Mouse (Mus musculus): ENCODE measurements at regions not wholly inside any gene's neighbourhood (a gene's known extent, or its start where the extent isn't known, plus 50 kb on each side); places are given as distances from the start of the nearest gene placed in this dataset.

GRCm38 (mm10) chr14:114948341-114949155 lies 143.5 kb upstream of the Gpc5 start:
- Histone ChIP-seq H3K27me3 (ENCODE audit: control insufficient read depth, insufficient read depth, low read depth, low read length) (no peaks in the 10 kb centered on the region), H3K27ac (ENCODE audit: low read length) (peak overlapping the region; percentile 63), H3K4me3 (ENCODE audit: low read depth, low read length) (peak overlapping the region; percentile 35), H3K36me3 (ENCODE audit: control insufficient read depth, insufficient read depth) (no peaks in the 10 kb centered on the region), H3K4me1 (ENCODE audit: control insufficient read depth, low read depth, low read length) (no peaks in the 10 kb centered on the region; the same call in 1 of the 2 replicates), H3K4me2 (ENCODE audit: low read depth, low read length) (peak overlapping the region; percentile 54), H3K9ac (ENCODE audit: low read depth, low read length) (no peak overlapping the region), H3K9me3 (replicated peaks; ENCODE audit: control insufficient read depth, low read length) (no peaks in the 10 kb centered on the region)
- 7% methylated on average over 21 of the region's 21 CpGs for WGBS (ENCODE audit: insufficient replicate concordance)
- peak; percentile 73 for ATAC-seq (ENCODE audit: low read depth)

GRCm38 (mm10) chr14:114949156-114949496 lies 142.9 kb upstream of the Gpc5 start:
- H3K36me3 ChIP-seq (ENCODE audit: control insufficient read depth, insufficient read depth) = no peaks in the 10 kb centered on the region
- H3K9ac ChIP-seq (ENCODE audit: low read depth, low read length) = no peak overlapping the region
- H3K4me3 ChIP-seq (ENCODE audit: low read depth, low read length) = peak overlapping the region; percentile 35
- H3K9me3 ChIP-seq (replicated peaks; ENCODE audit: control insufficient read depth, low read length) = no peaks in the 10 kb centered on the region
- H3K4me1 ChIP-seq (ENCODE audit: control insufficient read depth, low read depth, low read length) = no peaks in the 10 kb centered on the region; the same call in 1 of the 2 replicates
- peak overlapping the region; percentile 63; the same call in 1 of the 2 replicates for H3K27ac ChIP-seq (ENCODE audit: low read length)
- no peak for ATAC-seq (ENCODE audit: low read depth)
- H3K27me3 ChIP-seq (ENCODE audit: control insufficient read depth, insufficient read depth, low read depth, low read length) = no peaks in the 10 kb centered on the region
- WGBS (ENCODE audit: insufficient replicate concordance) = 24% methylated on average over 5 of the region's 5 CpGs
- H3K4me2 ChIP-seq (ENCODE audit: low read depth, low read length) = peak overlapping the region; percentile 54

- no peaks in the 10 kb centered on the region for H3K36me3 ChIP-seq (ENCODE audit: control insufficient read depth, insufficient read depth)
- no peak overlapping the region for H3K27ac ChIP-seq (ENCODE audit: low read length)
- no peaks in the 10 kb centered on the region for H3K9me3 ChIP-seq (replicated peaks; ENCODE audit: control insufficient read depth, low read length)
- no peaks in the 10 kb centered on the region for H3K27me3 ChIP-seq (ENCODE audit: control insufficient read depth, insufficient read depth, low read depth, low read length)
- H3K9ac ChIP-seq (ENCODE audit: low read depth, low read length) = no peak overlapping the region
- H3K4me3 ChIP-seq (ENCODE audit: low read depth, low read length) = no peak overlapping the region
- 8% methylated on average over 5 of the region's 5 CpGs for WGBS (ENCODE audit: insufficient replicate concordance)
- H3K4me2 ChIP-seq (ENCODE audit: low read depth, low read length) = no peak overlapping the region
- H3K4me1 ChIP-seq (ENCODE audit: control insufficient read depth, low read depth, low read length) = no peaks in the 10 kb centered on the region; the same call in 1 of the 2 replicates
- ATAC-seq (ENCODE audit: low read depth) = no peak; the same call in 1 of the 2 replicates
These were observed 139.7 kb upstream of the Gpc5 start for GRCm38 (mm10) chr14:114952280-114952679.

DNA sequence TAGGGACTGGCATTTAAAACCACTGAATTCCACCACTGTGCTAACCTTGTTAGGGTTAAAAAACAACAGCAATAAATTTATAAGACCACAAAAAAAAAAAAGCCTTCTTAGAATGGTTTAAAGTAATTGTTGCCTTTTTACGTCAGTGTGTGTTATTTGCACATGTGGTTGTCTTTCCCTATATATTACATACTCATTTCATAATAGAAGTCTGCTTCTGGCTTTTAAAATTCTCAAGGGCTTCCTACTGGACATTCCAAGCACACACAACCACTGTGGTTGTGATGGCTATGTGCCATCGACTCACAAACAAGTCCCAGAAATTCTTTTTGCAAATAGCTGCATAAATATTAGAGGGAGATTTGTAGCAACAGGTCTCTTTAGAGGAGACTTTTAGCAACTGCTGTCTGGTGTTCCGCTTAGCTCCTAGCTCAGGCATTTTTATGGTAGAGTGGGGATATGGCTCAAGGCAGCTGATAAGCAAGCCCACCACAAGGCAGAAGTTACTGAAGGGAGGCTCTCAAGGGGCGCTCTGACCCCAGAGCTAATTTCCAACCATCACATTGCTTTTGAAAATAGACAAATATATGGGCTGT lies 138.8 kb upstream of the Gpc5 start:
- Histone ChIP-seq H3K36me3 (ENCODE audit: control insufficient read depth, insufficient read depth) (no peaks in the 10 kb centered on the region), H3K27ac (ENCODE audit: low read length) (no peak overlapping the region), H3K4me2 (ENCODE audit: low read depth, low read length) (no peak overlapping the region), H3K4me3 (ENCODE audit: low read depth, low read length) (no peak overlapping the region), H3K27me3 (ENCODE audit: control insufficient read depth, insufficient read depth, low read depth, low read length) (no peaks in the 10 kb centered on the region), H3K4me1 (ENCODE audit: control insufficient read depth, low read depth, low read length) (no peaks in the 10 kb centered on the region; the same call in 1 of the 2 replicates), H3K9ac (ENCODE audit: low read depth, low read length) (no peak overlapping the region), H3K9me3 (replicated peaks; ENCODE audit: control insufficient read depth, low read length) (no peaks in the 10 kb centered on the region)
- no peak for ATAC-seq (ENCODE audit: low read depth)
- WGBS (ENCODE audit: insufficient replicate concordance) = 20% methylated on average over 4 of the region's 4 CpGs

DNA sequence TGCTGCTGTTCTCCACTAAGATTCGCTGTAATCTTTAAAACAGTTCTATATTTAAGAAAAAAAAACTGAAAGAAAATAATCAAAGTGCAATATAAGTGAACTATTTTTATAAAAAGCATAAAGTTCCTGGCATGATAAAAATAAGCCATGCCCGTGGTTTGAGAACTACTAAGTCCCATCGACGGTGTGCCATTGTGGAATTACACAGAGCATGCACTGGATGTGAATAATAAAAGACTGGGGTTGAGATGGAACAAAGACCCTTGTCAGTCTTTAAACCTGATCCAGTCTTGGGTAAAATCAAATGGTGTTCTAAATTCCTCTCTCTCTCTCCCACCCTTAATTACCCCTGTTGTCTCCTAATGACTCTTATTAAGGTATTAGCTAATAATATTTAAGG lies 137.7 kb upstream of the Gpc5 start:
- no peak overlapping the region for H3K9ac ChIP-seq (ENCODE audit: low read depth, low read length)
- ATAC-seq (ENCODE audit: low read depth) = no peak
- no peak overlapping the region for H3K4me3 ChIP-seq (ENCODE audit: low read depth, low read length)
- H3K4me1 ChIP-seq (ENCODE audit: control insufficient read depth, low read depth, low read length) = no peaks in the 10 kb centered on the region; the same call in 1 of the 2 replicates
- no peaks in the 10 kb centered on the region for H3K9me3 ChIP-seq (replicated peaks; ENCODE audit: control insufficient read depth, low read length)
- no peak overlapping the region for H3K27ac ChIP-seq (ENCODE audit: low read length)
- 43% methylated on average over 4 of the region's 4 CpGs for WGBS (ENCODE audit: insufficient replicate concordance)
- H3K4me2 ChIP-seq (ENCODE audit: low read depth, low read length) = no peak overlapping the region
- no peaks in the 10 kb centered on the region for H3K27me3 ChIP-seq (ENCODE audit: control insufficient read depth, insufficient read depth, low read depth, low read length)
- H3K36me3 ChIP-seq (ENCODE audit: control insufficient read depth, insufficient read depth) = no peaks in the 10 kb centered on the region

DNA sequence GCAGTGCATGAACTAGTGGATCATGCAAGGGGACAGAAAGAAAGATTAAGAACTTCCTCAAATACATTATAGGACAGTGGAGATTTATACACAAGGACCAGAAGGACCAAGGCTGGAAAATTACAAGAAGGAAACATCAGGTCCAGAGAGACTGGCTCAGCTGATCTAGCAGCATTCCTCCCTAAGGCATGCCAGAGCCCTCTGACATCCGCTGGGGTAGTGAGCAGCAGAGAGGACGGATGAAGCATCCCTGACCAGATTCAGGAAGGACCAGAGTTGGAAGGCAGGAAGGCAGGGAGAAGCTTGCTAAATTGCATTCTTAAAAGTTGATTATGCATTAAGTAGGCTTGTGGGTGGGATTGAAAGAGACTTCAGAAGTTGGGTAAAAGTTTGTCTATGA lies 136.4 kb upstream of the Gpc5 start:
- no peaks in the 10 kb centered on the region for H3K36me3 ChIP-seq (ENCODE audit: control insufficient read depth, insufficient read depth)
- H3K4me3 ChIP-seq (ENCODE audit: low read depth, low read length) = no peak overlapping the region
- no peak overlapping the region for H3K9ac ChIP-seq (ENCODE audit: low read depth, low read length)
- no peaks in the 10 kb centered on the region for H3K4me1 ChIP-seq (ENCODE audit: control insufficient read depth, low read depth, low read length)
- no peaks in the 10 kb centered on the region for H3K9me3 ChIP-seq (replicated peaks; ENCODE audit: control insufficient read depth, low read length)
- no peak for ATAC-seq (ENCODE audit: low read depth)
- no peaks in the 10 kb centered on the region for H3K27me3 ChIP-seq (ENCODE audit: control insufficient read depth, insufficient read depth, low read depth, low read length)
- H3K4me2 ChIP-seq (ENCODE audit: low read depth, low read length) = no peak overlapping the region
- no peak overlapping the region for H3K27ac ChIP-seq (ENCODE audit: low read length)
- WGBS (ENCODE audit: insufficient replicate concordance) = 54% methylated on average over 2 of the region's 2 CpGs

DNA sequence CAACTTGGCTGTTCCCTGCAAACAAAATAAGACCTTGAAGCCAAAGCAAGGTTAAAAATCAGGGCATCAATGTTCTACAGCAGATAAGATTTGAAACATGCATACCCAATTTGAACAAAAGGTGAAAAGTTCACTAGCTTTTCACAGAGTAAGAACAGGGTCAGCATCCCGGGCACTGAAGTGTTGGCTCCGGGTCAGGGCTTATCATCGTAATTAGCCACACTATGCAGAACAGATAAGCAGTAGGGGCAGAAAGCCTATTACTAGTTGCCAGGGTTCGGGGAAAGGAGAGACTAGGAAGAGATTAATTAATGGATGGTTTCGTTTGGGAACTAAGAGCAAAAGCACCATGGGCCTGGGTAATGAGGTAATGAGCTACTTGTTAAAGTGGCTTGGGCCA lies 131.7 kb upstream of the Gpc5 start:
- Histone ChIP-seq H3K27me3 (ENCODE audit: control insufficient read depth, insufficient read depth, low read depth, low read length) (no peaks in the 10 kb centered on the region), H3K36me3 (ENCODE audit: control insufficient read depth, insufficient read depth) (no peaks in the 10 kb centered on the region), H3K4me3 (ENCODE audit: low read depth, low read length) (no peak overlapping the region), H3K9ac (ENCODE audit: low read depth, low read length) (no peak overlapping the region), H3K4me1 (ENCODE audit: control insufficient read depth, low read depth, low read length) (no peaks in the 10 kb centered on the region), H3K4me2 (ENCODE audit: low read depth, low read length) (no peak overlapping the region), H3K9me3 (replicated peaks; ENCODE audit: control insufficient read depth, low read length) (no peaks in the 10 kb centered on the region), H3K27ac (ENCODE audit: low read length) (no peak overlapping the region)
- 27% methylated on average over 5 of the region's 5 CpGs for WGBS (ENCODE audit: insufficient replicate concordance)
- no peak for ATAC-seq (ENCODE audit: low read depth)

- 60% methylated on average over 3 of the region's 3 CpGs for WGBS (ENCODE audit: insufficient replicate concordance)
- H3K4me2 ChIP-seq (ENCODE audit: low read depth, low read length) = no peak overlapping the region
- no peaks in the 10 kb centered on the region for H3K36me3 ChIP-seq (ENCODE audit: control insufficient read depth, insufficient read depth)
- no peak overlapping the region for H3K9ac ChIP-seq (ENCODE audit: low read depth, low read length)
- no peaks in the 10 kb centered on the region for H3K27me3 ChIP-seq (ENCODE audit: control insufficient read depth, insufficient read depth, low read depth, low read length)
- no peak for ATAC-seq (ENCODE audit: low read depth)
- no peaks in the 10 kb centered on the region for H3K4me1 ChIP-seq (ENCODE audit: control insufficient read depth, low read depth, low read length)
- no peaks in the 10 kb centered on the region for H3K9me3 ChIP-seq (replicated peaks; ENCODE audit: control insufficient read depth, low read length)
- no peak overlapping the region for H3K4me3 ChIP-seq (ENCODE audit: low read depth, low read length)
- no peak overlapping the region for H3K27ac ChIP-seq (ENCODE audit: low read length)
These were observed 126.1 kb upstream of the Gpc5 start for GRCm38 (mm10) chr14:114965941-114966340.

- no peak for ATAC-seq (ENCODE audit: low read depth)
- no peaks in the 10 kb centered on the region for H3K9me3 ChIP-seq (replicated peaks; ENCODE audit: control insufficient read depth, low read length)
- H3K36me3 ChIP-seq (ENCODE audit: control insufficient read depth, insufficient read depth) = no peaks in the 10 kb centered on the region
- H3K4me3 ChIP-seq (ENCODE audit: low read depth, low read length) = no peak overlapping the region
- H3K4me2 ChIP-seq (ENCODE audit: low read depth, low read length) = no peak overlapping the region
- no peak overlapping the region for H3K27ac ChIP-seq (ENCODE audit: low read length)
- H3K4me1 ChIP-seq (ENCODE audit: control insufficient read depth, low read depth, low read length) = no peaks in the 10 kb centered on the region
- 69% methylated on average over 3 of the region's 3 CpGs for WGBS (ENCODE audit: insufficient replicate concordance)
- no peaks in the 10 kb centered on the region for H3K27me3 ChIP-seq (ENCODE audit: control insufficient read depth, insufficient read depth, low read depth, low read length)
- no peak overlapping the region for H3K9ac ChIP-seq (ENCODE audit: low read depth, low read length)
These were observed 123.0 kb upstream of the Gpc5 start for GRCm38 (mm10) chr14:114969020-114969419.

Data from liver, embryonic 16.5 days (tissue).